8 mouse cellular contexts compared by ENCODE assay signal in genomic region chr19:5067040-5067799, GRCm38 (mm10). TPM values are rescaled to one million over a fixed set of nuclear protein-coding genes. Genes with fewer than 3 reads are reported as not detected.
DNase-seq lines count a peak whose midpoint lies in the region; ATAC-seq and TF ChIP-seq lines count a peak whose summit lies in the region.

No protein-coding gene starts in this region.

- H3K4me2 ChIP-seq in lung, embryonic 15.5 days, result peak overlapping the region; percentile 87
- H3K4me2 ChIP-seq in intestine, postnatal 0 days (replicated peaks; ENCODE audit: low read depth), result peak overlapping the region; percentile 67
- peak overlapping the region; percentile 86 for H3K4me2 ChIP-seq in neural tube, embryonic 12.5 days (replicated peaks)

- no peaks in the 10 kb centered on the region for H3K36me3 ChIP-seq in lung, embryonic 15.5 days
- H3K36me3 ChIP-seq in erythroblast, embryonic 14.5 days (ENCODE audit: control insufficient read depth), result no peaks in the 10 kb centered on the region
- no peaks in the 10 kb centered on the region for H3K36me3 ChIP-seq in intestine, postnatal 0 days (ENCODE audit: control insufficient read depth, insufficient read depth)
- no peaks in the 10 kb centered on the region for H3K36me3 ChIP-seq in neural tube, embryonic 12.5 days

- H3K4me3 ChIP-seq in lung, embryonic 15.5 days, result peak overlapping the region; percentile 62
- H3K4me3 ChIP-seq in lung, adult 2 months (replicated peaks; ENCODE audit: extremely low read depth, low read depth, low read length), result no peak overlapping the region
- peak overlapping the region; percentile 60 for H3K4me3 ChIP-seq in erythroblast, embryonic 14.5 days (replicated peaks)
- peak overlapping the region; percentile 50; the same call in 1 of the 2 replicates for H3K4me3 ChIP-seq in intestine, postnatal 0 days (ENCODE audit: low read depth, low read length)
- H3K4me3 ChIP-seq in neural tube, embryonic 12.5 days, result peak overlapping the region; percentile 45

- WGBS in lung, embryonic 15.5 days, result 6% methylated on average over 15 of the region's 15 CpGs
- 11% methylated on average over 15 of the region's 15 CpGs for WGBS in lung, adult 2 months
- 8% methylated on average over 15 of the region's 15 CpGs for WGBS in intestine, postnatal 0 days
- 9% methylated on average over 15 of the region's 15 CpGs for WGBS in neural tube, embryonic 12.5 days

- no peak for TF ChIP-seq POLR2A in lung, adult 2 months (IDR thresholded peaks at IDR 0.05; ENCODE audit: borderline replicate concordance, extremely low read depth, low read depth, low read length)

- peak; percentile 16; the same call in 1 of the 2 replicates for ATAC-seq in lung, embryonic 15.5 days (ENCODE audit: borderline replicate concordance, extremely low read depth, low FRiP score, low TSS enrichment)
- ATAC-seq in intestine, postnatal 0 days, result no peak
- no peak for ATAC-seq in neural tube, embryonic 12.5 days (ENCODE audit: low FRiP score, low read depth)

- H3K27me3 ChIP-seq in lung, embryonic 15.5 days, result peaks cover 45% of the 10 kb centered on the region
- H3K27me3 ChIP-seq in erythroblast, embryonic 14.5 days (ENCODE audit: control insufficient read depth), result peaks cover 41% of the 10 kb centered on the region
- H3K27me3 ChIP-seq in intestine, postnatal 0 days (replicated peaks; ENCODE audit: control insufficient read depth, insufficient read depth, low read length), result peaks cover 33% of the 10 kb centered on the region
- H3K27me3 ChIP-seq in neural tube, embryonic 12.5 days (replicated peaks), result peaks cover 48% of the 10 kb centered on the region

- H3K4me1 ChIP-seq in lung, embryonic 15.5 days, result peaks cover 56% of the 10 kb centered on the region
- peaks cover 14% of the 10 kb centered on the region for H3K4me1 ChIP-seq in lung, adult 2 months (ENCODE audit: control insufficient read depth, insufficient read depth, low read length)
- H3K4me1 ChIP-seq in erythroblast, embryonic 14.5 days (ENCODE audit: control insufficient read depth), result peaks cover 67% of the 10 kb centered on the region
- no peaks in the 10 kb centered on the region for H3K4me1 ChIP-seq in intestine, postnatal 0 days (replicated peaks; ENCODE audit: control insufficient read depth, insufficient read depth, low read length)
- peaks cover 52% of the 10 kb centered on the region for H3K4me1 ChIP-seq in neural tube, embryonic 12.5 days

- no peaks in the 10 kb centered on the region for H3K9me3 ChIP-seq in lung, embryonic 15.5 days
- no peaks in the 10 kb centered on the region for H3K9me3 ChIP-seq in erythroblast, embryonic 14.5 days (ENCODE audit: control insufficient read depth, low read length)
- no peaks in the 10 kb centered on the region for H3K9me3 ChIP-seq in intestine, postnatal 0 days (ENCODE audit: control insufficient read depth)
- H3K9me3 ChIP-seq in neural tube, embryonic 12.5 days, result no peaks in the 10 kb centered on the region

- no peak overlapping the region for H3K9ac ChIP-seq in lung, embryonic 15.5 days
- no peak overlapping the region for H3K9ac ChIP-seq in intestine, postnatal 0 days (ENCODE audit: low read depth, low read length)
- peak overlapping the region; percentile 77 for H3K9ac ChIP-seq in neural tube, embryonic 12.5 days

- peak overlapping the region; percentile 87 for H3K27ac ChIP-seq in lung, embryonic 15.5 days
- H3K27ac ChIP-seq in intestine, postnatal 0 days (ENCODE audit: low read depth, low read length), result peak overlapping the region; percentile 52; the same call in 1 of the 2 replicates
- no peak overlapping the region for H3K27ac ChIP-seq in neural tube, embryonic 12.5 days

- TF ChIP-seq CTCF in lung, adult 2 months (IDR thresholded peaks at IDR 0.05; ENCODE audit: insufficient read depth, low read length), result no peak
- TF ChIP-seq CTCF in intestine, postnatal 0 days (IDR thresholded peaks at IDR 0.05; ENCODE audit: low read depth), result no peak

- no peak for DNase-seq in lung, adult 2 months
- no peak for DNase-seq in layer of hippocampus, adult 8-10 months (ENCODE audit: low spot score in 2 of 2)
- DNase-seq in left cerebral cortex, adult 9 months (ENCODE audit: low spot score in 2 of 2), result no peak
- no peak for DNase-seq in ovary, postnatal 36 days (ENCODE audit: low spot score)

RNA-seq across cellular contexts. Expression of gene Cd248, which starts 0.7 kb away (rescaled TPM):
- 71.7 and 72.4 TPM in 2 replicates for polyA plus RNA-seq in lung, embryonic 15.5 days (2015; fragmentation: Nextera tagmentation; extraction: Ambion mirVana)
- 20.9 and 22.6 TPM in 2 replicates for polyA plus RNA-seq in lung, adult 2 months (2012; rRNA removed)
- polyA plus RNA-seq in erythroblast, embryonic 14.5 days (2012), result 0.06 and 0.11 TPM in 2 replicates
- polyA plus RNA-seq in intestine, postnatal 0 days (2015; fragmentation: Nextera tagmentation; extraction: Ambion mirVana), result 19.9 and 23.0 TPM in 2 replicates
- 22.9 and 26.3 TPM in 2 replicates for polyA plus RNA-seq in neural tube, embryonic 12.5 days (2016; fragmentation: Nextera tagmentation; extraction: Ambion mirVana)
- 1 to 10 TPM; 3.7 to 5.6 (median 4.4) TPM for total RNA-seq in layer of hippocampus, adult 8-10 months (2022)

RNA-seq across cellular contexts. Expression of gene Rin1, which starts 16.9 kb away (rescaled TPM):
- polyA plus RNA-seq in lung, embryonic 15.5 days (2015; fragmentation: Nextera tagmentation; extraction: Ambion mirVana), result 2.7 and 2.9 TPM in 2 replicates
- polyA plus RNA-seq in lung, adult 2 months (2012; rRNA removed), result 10.2 and 10.4 TPM in 2 replicates
- 0.03 and 0.13 TPM in 2 replicates for polyA plus RNA-seq in erythroblast, embryonic 14.5 days (2012)
- polyA plus RNA-seq in intestine, postnatal 0 days (2015; fragmentation: Nextera tagmentation; extraction: Ambion mirVana), result 0.77 and 0.78 TPM in 2 replicates
- polyA plus RNA-seq in neural tube, embryonic 12.5 days (2016; fragmentation: Nextera tagmentation; extraction: Ambion mirVana), result 2.0 and 2.5 TPM in 2 replicates
- 100 to 1,000 TPM in 1 of 4 experiments, 10 to 100 TPM in 3; 89.3 to 115 (median 96.8) TPM for total RNA-seq in layer of hippocampus, adult 8-10 months (2022)

RNA-seq across cellular contexts. Expression of gene Tmem151a, which starts 18.1 kb away (rescaled TPM):
- polyA plus RNA-seq in lung, embryonic 15.5 days (2015; fragmentation: Nextera tagmentation; extraction: Ambion mirVana), result 3.4 and 4.6 TPM in 2 replicates
- 10.7 and 11.8 TPM in 2 replicates for polyA plus RNA-seq in lung, adult 2 months (2012; rRNA removed)
- 0.02 TPM in 1 of 2 replicates, not detected in the other for polyA plus RNA-seq in erythroblast, embryonic 14.5 days (2012)
- polyA plus RNA-seq in intestine, postnatal 0 days (2015; fragmentation: Nextera tagmentation; extraction: Ambion mirVana), result 4.0 TPM in 2 replicates
- 2.5 and 2.8 TPM in 2 replicates for polyA plus RNA-seq in neural tube, embryonic 12.5 days (2016; fragmentation: Nextera tagmentation; extraction: Ambion mirVana)
- total RNA-seq in layer of hippocampus, adult 8-10 months (2022), result 100 to 1,000 TPM; 104 to 117 (median 106) TPM

RNA-seq across cellular contexts. Expression of gene Yif1a, which starts 21.1 kb away (rescaled TPM):
- 94.5 and 96.8 TPM in 2 replicates for polyA plus RNA-seq in lung, embryonic 15.5 days (2015; fragmentation: Nextera tagmentation; extraction: Ambion mirVana)
- polyA plus RNA-seq in lung, adult 2 months (2012; rRNA removed), result 154 and 165 TPM in 2 replicates
- 0.79 and 0.94 TPM in 2 replicates for polyA plus RNA-seq in erythroblast, embryonic 14.5 days (2012)
- polyA plus RNA-seq in intestine, postnatal 0 days (2015; fragmentation: Nextera tagmentation; extraction: Ambion mirVana), result 182 and 198 TPM in 2 replicates
- polyA plus RNA-seq in neural tube, embryonic 12.5 days (2016; fragmentation: Nextera tagmentation; extraction: Ambion mirVana), result 66.3 and 69.1 TPM in 2 replicates
- 10 to 100 TPM; 21.4 to 29.8 (median 25.9) TPM for total RNA-seq in layer of hippocampus, adult 8-10 months (2022)

RNA-seq across cellular contexts. Expression of gene Brms1, which starts 26.1 kb away (rescaled TPM):
- 47.4 and 51.4 TPM in 2 replicates for polyA plus RNA-seq in lung, embryonic 15.5 days (2015; fragmentation: Nextera tagmentation; extraction: Ambion mirVana)
- 36.3 and 40.4 TPM in 2 replicates for polyA plus RNA-seq in lung, adult 2 months (2012; rRNA removed)
- polyA plus RNA-seq in erythroblast, embryonic 14.5 days (2012), result 4.1 and 7.0 TPM in 2 replicates
- polyA plus RNA-seq in intestine, postnatal 0 days (2015; fragmentation: Nextera tagmentation; extraction: Ambion mirVana), result 33.2 and 33.4 TPM in 2 replicates
- polyA plus RNA-seq in neural tube, embryonic 12.5 days (2016; fragmentation: Nextera tagmentation; extraction: Ambion mirVana), result 58.7 TPM in 2 replicates
- total RNA-seq in layer of hippocampus, adult 8-10 months (2022), result 10 to 100 TPM; 18.3 to 24.6 (median 20.6) TPM

Comparison
In these comparisons a context has a peak if more than half of its experiments do, and no peak if none do; other contexts are left out.
1. RNA of gene Cd248, which starts 0.7 kb away (polyA plus RNA-seq): 71.7 to 72.4 TPM in lung, embryonic 15.5 days, 22.9 to 26.3 TPM in neural tube, embryonic 12.5 days, 19.9 to 23.0 TPM in intestine, postnatal 0 days and 20.9 to 22.6 TPM in lung, adult 2 months; 0.06 to 0.11 TPM in erythroblast, embryonic 14.5 days; every median in the first group is over 10 times any median in the second.
2. Peak in every context shown above with its lines, with median percentiles within 50 percentile points of each other: H3K4me2 ChIP-seq.